Mouse (Mus musculus) liver, embryonic 14.5 days (tissue): Measurements from ENCODE around the gene Troap. TPM values are rescaled to one million over a fixed set of nuclear protein-coding genes. Genes with fewer than 3 reads are reported as not detected.

Experiments used
- ATAC-seq: fragments of 200-750 bp; cut with Nextera tagmentation; 2 replicates; pipeline ENCODE4 v1.8.0; 2017; ENCODE audit warnings: moderate number of reproducible peaks, mild to moderate bottlenecking, moderate library complexity; ENCODE audit not compliant: insufficient read depth
- DNase-seq, 3 experiments: peaks; one replicate each; pipeline ENCODE4 v3.0.0-alpha.2; 2012 to 2013; ENCODE audit warnings: low read depth in 3 of 3, low spot score in 3 of 3
- H3K27ac ChIP-seq: fragments of 300-500 bp; sonication (generic); 2 replicates; pipeline ENCODE4 v1.5.1; 2014; ENCODE audit warnings: moderate library complexity, mild to moderate bottlenecking, control low read depth, inconsistent platforms
- H3K27me3 ChIP-seq: fragments of 300-500 bp; sonication (generic); 2 replicates; pipeline ENCODE4 v1.6.1; 2014; ENCODE audit warnings: mild to moderate bottlenecking, low read length, moderate library complexity; ENCODE audit not compliant: control insufficient read depth, insufficient read depth
- H3K36me3 ChIP-seq: fragments of 300-500 bp; sonication (generic); replicated peaks from 2 replicates; pipeline ENCODE4 v1.6.1; 2014; ENCODE audit warnings: low read depth; ENCODE audit not compliant: control insufficient read depth, insufficient read depth
- H3K4me1 ChIP-seq, 2 experiments: fragments of 200-500 bp in 1 of 2; fragments of 300-500 bp in 1 of 2; sonication (generic) in 1 of 2; replicated peaks; 2 replicates each; pipeline ENCODE4 v1.6.1; 2012 to 2014; ENCODE audit warnings: antibody characterized with exemption in 1 of 2, inconsistent platforms in 1 of 2, low read length in 1 of 2; ENCODE audit not compliant: control insufficient read depth in 2 of 2, insufficient read depth in 2 of 2
- H3K4me2 ChIP-seq: fragments of 300-500 bp; sonication (generic); 2 replicates; pipeline ENCODE4 v1.6.1; 2014; ENCODE audit warnings: low read depth, mild to moderate bottlenecking, control low read depth, moderate library complexity
- H3K4me3 ChIP-seq, 2 experiments: fragments of 200-500 bp in 1 of 2; fragments of 300-500 bp in 1 of 2; sonication (generic) in 1 of 2; 2 replicates each; pipeline ENCODE4 v1.5.1; 2012 to 2014; ENCODE audit warnings: low read depth in 2 of 2, low read length in 2 of 2, mild to moderate bottlenecking in 2 of 2, control low read depth in 1 of 2, inconsistent platforms in 1 of 2, moderate library complexity in 1 of 2; ENCODE audit not compliant: insufficient read depth in 1 of 2
- H3K9ac ChIP-seq: fragments of 300-500 bp; sonication (generic); replicated peaks from 2 replicates; pipeline ENCODE4 v1.6.1; 2014; ENCODE audit warnings: mild to moderate bottlenecking, control low read depth, moderate library complexity
- H3K9me3 ChIP-seq: fragments of 300-500 bp; sonication (generic); 2 replicates; pipeline ENCODE4 v1.6.1; 2016; ENCODE audit warnings: low read length, mixed read lengths; ENCODE audit not compliant: control insufficient read depth
- CTCF ChIP-seq: IDR thresholded peaks from 2 replicates; pipeline ENCODE4 v1.5.1; 2016; ENCODE audit warnings: antibody characterized with exemption, low read depth, control low read depth
- EP300 ChIP-seq: IDR thresholded peaks from 2 replicates; pipeline ENCODE4 v1.6.1; 2016; ENCODE audit warnings: antibody characterized with exemption, low read depth
- WGBS: fragments of 180-500 bp; shearing (Covaris S2); extraction: QIAGEN DNeasy Blood & Tissue Kit; methylation state at CpG from one replicate; pipeline ENCODE4 v1.1.7; 2014; ENCODE audit not compliant: insufficient replicate concordance; 5-methylcytosine and 5-hydroxymethylcytosine counted together
- polyA plus RNA-seq, 2 experiments: library from polyadenylated mRNA; depleted of rRNA in 1 of 2; stranded (reverse) in 1 of 2; unstranded in 1 of 2; fragments of >200 nt; fragmentation: Nextera tagmentation in 1 of 2; extraction: Ambion mirVana in 1 of 2; gene quantifications; 2 replicates each; pipeline versions ENCODE4 v1.2.1 to v1.2.3; 2012 to 2014

The Troap gene
- polyA plus RNA-seq, 2 experiments = 11.1 to 15.7 TPM

DNA sequence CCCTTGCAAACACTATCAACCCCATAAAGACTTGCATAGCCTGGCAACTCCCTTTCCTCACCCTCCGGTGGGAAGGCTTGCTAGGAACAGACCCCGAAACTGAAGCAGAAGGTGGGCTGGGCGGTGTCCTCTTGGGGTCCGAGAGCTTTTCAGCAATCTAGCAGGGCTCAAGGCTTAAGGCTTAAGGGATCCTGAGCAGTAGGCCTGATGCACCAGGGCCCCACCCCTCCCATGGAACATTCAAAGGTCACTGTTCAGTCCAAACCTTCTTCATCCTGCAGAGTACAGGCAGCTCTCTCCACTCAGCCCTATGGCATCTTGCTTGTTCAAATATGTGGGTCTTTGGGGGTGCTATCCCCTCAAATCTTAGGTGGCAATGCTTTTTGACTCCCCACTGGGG is 11.6 kb downstream of the Troap start:
- 81% methylated on average over 4 of the region's 4 CpGs for WGBS
- Histone ChIP-seq H3K36me3 (peaks cover 17% of the 10 kb centered on the region), H3K4me2 (no peak overlapping the region), H3K9ac (no peak overlapping the region), H3K9me3 (no peaks in the 10 kb centered on the region), H3K4me3 (no peak overlapping the region), H3K27ac (no peak overlapping the region), H3K4me1 (peaks cover 0 to 6% of the 10 kb centered on the region in 2 experiments; a peak in 2 of 4 replicates), H3K27me3 (peaks cover 62% of the 10 kb centered on the region)
- no peak for DNase-seq
- TF ChIP-seq EP300 (no peak), CTCF (no peak)
- ATAC-seq = no peak

DNA sequence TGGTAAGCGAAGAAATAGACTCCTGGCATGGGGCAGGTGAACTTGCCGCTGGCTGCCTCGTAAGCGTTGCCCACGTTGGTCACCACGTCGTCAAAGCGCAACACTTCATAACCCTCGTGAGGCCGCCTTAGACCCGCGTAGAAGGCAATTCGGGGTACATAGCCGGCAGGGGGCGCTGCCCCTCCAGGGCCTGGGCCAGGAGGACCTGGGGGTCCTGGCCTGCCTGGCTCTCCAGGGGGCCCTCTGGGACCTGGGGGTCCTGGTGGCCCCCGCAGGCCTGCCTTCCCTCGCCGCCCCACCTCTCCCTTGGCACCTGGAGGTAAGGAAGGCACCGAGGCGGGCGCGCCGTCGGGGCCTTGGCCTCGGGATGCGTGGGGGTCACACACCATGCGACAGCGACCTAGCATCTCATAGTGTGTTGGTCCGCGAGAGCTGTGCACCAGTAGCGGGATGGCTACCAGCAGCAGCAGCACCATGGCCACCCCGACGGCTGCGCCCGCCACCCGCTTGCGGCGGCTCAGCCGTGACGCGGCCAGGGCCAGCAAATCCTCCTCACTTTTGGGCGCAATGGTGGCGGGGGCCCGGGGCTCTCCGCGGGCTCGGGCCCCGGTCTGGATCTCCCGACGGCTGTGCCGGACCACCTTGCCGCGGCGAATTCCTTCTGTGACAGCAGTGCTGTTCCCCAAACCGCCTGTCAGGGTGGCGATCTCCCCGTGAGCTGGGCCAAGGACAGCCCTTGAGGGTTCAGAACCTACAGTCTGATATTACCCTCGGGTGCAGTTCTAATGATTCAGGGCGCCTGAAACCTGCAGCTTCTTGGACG is 13.1 kb downstream of the Troap start, which contains the start of gene C1ql4:
Gene C1ql4 (minus strand): TSS at position 565 of the 823 bp plus-strand sequence.
- WGBS = 14% methylated on average over 60 of the region's 60 CpGs
- no peaks in the 10 kb centered on the region for H3K9me3 ChIP-seq
- H3K9ac ChIP-seq = no peak within 1 kb of the TSS
- DNase-seq (no peak), ATAC-seq (no peak; the same call in 1 of the 2 replicates)
- H3K4me1 ChIP-seq = peaks cover 0 to 8% of the 10 kb centered on the region in 2 experiments; a peak in 2 of 4 replicates
- H3K4me3 ChIP-seq = no peak within 1 kb of the TSS
- no peak within 1 kb of the TSS for H3K27ac ChIP-seq
- peaks cover 77% of the 10 kb centered on the region for H3K27me3 ChIP-seq
- TF ChIP-seq EP300 = no peak
- peak; percentile 70 for TF ChIP-seq CTCF
- peaks cover 6% of the 10 kb centered on the region for H3K36me3 ChIP-seq
- H3K4me2 ChIP-seq = peak within 1 kb of the TSS; percentile 24; the same call in 1 of the 2 replicates

DNA sequence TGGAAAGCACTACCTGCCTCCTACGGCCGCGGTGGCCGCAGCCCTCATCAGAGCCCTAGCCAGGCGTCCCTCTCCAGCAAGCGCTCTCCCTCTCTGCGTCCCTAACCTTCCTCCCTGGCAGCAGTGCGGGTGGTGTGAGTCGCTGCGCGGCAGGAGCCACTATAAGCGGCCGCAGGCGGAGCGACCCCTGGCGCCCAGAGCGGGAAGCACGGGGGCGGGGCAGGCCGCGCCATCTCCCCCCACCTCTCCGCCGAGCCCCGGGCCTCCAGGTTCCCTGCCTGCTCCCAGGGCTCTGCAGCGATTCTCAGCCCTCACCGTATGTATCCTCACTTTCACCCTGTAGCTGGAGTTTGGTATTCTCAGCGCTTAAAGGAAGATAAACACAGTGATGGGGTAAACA is 13.9 kb downstream of the Troap start:
- H3K27me3 ChIP-seq = peaks cover 85% of the 10 kb centered on the region
- peaks cover 0 to 8% of the 10 kb centered on the region in 2 experiments; a peak in 2 of 4 replicates for H3K4me1 ChIP-seq
- no peak overlapping the region for H3K27ac ChIP-seq
- ATAC-seq (0 out of 2 replicates have a peak, but pooled peaks have one; percentile 29), DNase-seq (no peak)
- H3K9ac ChIP-seq = no peak overlapping the region
- no peaks in the 10 kb centered on the region for H3K9me3 ChIP-seq
- WGBS = under 1% methylated on average over 27 of the region's 27 CpGs
- TF ChIP-seq CTCF (peak; percentile 75), EP300 (no peak)
- peak overlapping the region; percentile 24; the same call in 1 of the 2 replicates for H3K4me2 ChIP-seq
- H3K36me3 ChIP-seq = no peaks in the 10 kb centered on the region; the same call in 1 of the 2 replicates
- no peak overlapping the region for H3K4me3 ChIP-seq

DNA sequence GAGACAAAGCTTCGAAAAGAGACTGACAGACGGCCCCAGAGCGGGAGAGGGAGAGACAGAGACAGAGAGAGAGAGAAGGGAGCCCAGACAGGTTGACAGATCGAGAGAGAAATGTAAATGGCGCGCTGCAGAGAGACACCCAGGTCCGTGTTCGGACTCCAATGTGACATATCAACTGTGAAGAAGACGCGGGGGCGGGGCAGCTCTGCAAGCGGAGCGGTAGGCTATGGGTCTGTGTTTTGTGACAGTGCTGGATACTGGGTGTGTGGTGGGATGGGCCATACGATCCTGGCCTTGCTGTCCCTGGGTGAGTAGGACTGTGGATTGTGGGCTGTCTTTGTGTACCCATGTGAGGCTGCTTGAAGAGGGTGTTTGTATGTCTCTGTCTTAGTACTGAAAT is 14.7 kb downstream of the Troap start:
- H3K27me3 ChIP-seq = peaks cover 91% of the 10 kb centered on the region
- no peak for DNase-seq
- H3K4me3 ChIP-seq = no peak overlapping the region

DNA sequence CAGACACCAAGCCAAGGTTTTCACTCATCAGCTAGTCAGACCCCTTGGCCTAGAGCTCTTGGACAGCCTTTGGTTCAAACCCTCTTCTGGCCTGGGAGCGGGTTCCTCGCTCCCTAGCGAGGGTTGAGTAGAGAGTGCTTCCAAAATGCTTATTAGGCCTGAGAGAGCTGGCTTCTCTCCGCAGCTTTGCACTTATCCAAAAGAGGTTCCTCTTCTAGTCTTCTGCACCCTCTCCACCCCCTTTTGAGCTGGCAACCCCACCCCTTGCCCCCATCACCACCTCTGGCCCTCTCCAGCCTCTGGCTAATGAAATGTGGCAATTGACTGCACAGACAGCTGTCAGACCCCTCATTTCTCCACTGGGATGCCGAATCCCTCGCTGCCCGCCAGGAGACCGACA is 18.5 kb downstream of the Troap start, which contains the start of gene Dnajc22:
Gene Dnajc22 (plus strand): TSS at position 301 of the 400 bp plus-strand sequence.
- H3K4me3 ChIP-seq = peak within 1 kb of the TSS in 1 of 2 experiments; percentile 42; a peak in 3 of 4 replicates
- DNase-seq (no peak), ATAC-seq (no peak)
- TF ChIP-seq CTCF (no peak), EP300 (no peak)
- 37% methylated on average over 8 of the region's 8 CpGs for WGBS
- peaks cover 98% of the 10 kb centered on the region for H3K27me3 ChIP-seq
- peaks cover 0 to 4% of the 10 kb centered on the region in 2 experiments; a peak in 2 of 4 replicates for H3K4me1 ChIP-seq
- H3K36me3 ChIP-seq = no peaks in the 10 kb centered on the region
- no peak within 1 kb of the TSS for H3K9ac ChIP-seq
- H3K27ac ChIP-seq = no peak within 1 kb of the TSS
- H3K4me2 ChIP-seq = peak within 1 kb of the TSS; percentile 62
- H3K9me3 ChIP-seq = no peaks in the 10 kb centered on the region

More for the DNA sequence above, 14.7 kb downstream of the Troap start:
- no peak overlapping the region for H3K9ac ChIP-seq
- H3K27ac ChIP-seq = no peak overlapping the region
- 8% methylated on average over 14 of the region's 14 CpGs for WGBS
- H3K4me2 ChIP-seq = 0 out of 2 replicates have a peak overlapping the region, but pooled peaks have one; percentile 24
- peaks cover 0 to 4% of the 10 kb centered on the region in 2 experiments; a peak in 2 of 4 replicates for H3K4me1 ChIP-seq
- TF ChIP-seq CTCF (no peak), EP300 (no peak)
- H3K36me3 ChIP-seq = no peaks in the 10 kb centered on the region
- H3K9me3 ChIP-seq = no peaks in the 10 kb centered on the region
- ATAC-seq = no peak
